Mouse (Mus musculus) neural tube, embryonic 14.5 days (tissue): ENCODE measurements at regions not wholly inside any gene's neighbourhood (a gene's known extent, or its start where the extent isn't known, plus 50 kb on each side); places are given as distances from the start of the nearest gene placed in this dataset.

Experiments
- ATAC-seq: fragments of 200-750 bp; cut with Nextera tagmentation; 2 replicates; pipeline ENCODE4 v1.8.0; 2017; ENCODE audit warnings: low read depth, mild to moderate bottlenecking, moderate TSS enrichment, moderate library complexity
- H3K27ac ChIP-seq: fragments of 300-500 bp; sonication (generic); 2 replicates; pipeline ENCODE4 v1.5.1; 2014; ENCODE audit warnings: low read depth, mild to moderate bottlenecking, control low read depth, low read length, moderate library complexity, mixed read lengths
- H3K27me3 ChIP-seq: fragments of 300-500 bp; sonication (generic); 2 replicates; pipeline ENCODE4 v1.6.1; 2014; ENCODE audit warnings: low read length; ENCODE audit not compliant: control insufficient read depth, insufficient read depth
- H3K36me3 ChIP-seq: fragments of 300-500 bp; sonication (generic); 2 replicates; pipeline ENCODE4 v1.6.1; 2014; ENCODE audit warnings: low read length, mixed read lengths; ENCODE audit not compliant: control insufficient read depth, insufficient read depth
- H3K4me1 ChIP-seq: fragments of 300-500 bp; sonication (generic); 2 replicates; pipeline ENCODE4 v1.6.1; 2014; ENCODE audit warnings: low read length; ENCODE audit not compliant: control insufficient read depth, insufficient read depth
- H3K4me2 ChIP-seq: fragments of 300-500 bp; sonication (generic); 2 replicates; pipeline ENCODE4 v1.6.1; 2014; ENCODE audit warnings: mild to moderate bottlenecking, low read depth, low read length, control low read depth
- H3K4me3 ChIP-seq: fragments of 300-500 bp; sonication (generic); 2 replicates; pipeline ENCODE4 v1.5.1; 2014; ENCODE audit warnings: low read depth, low read length, control low read depth, mixed read lengths
- H3K9ac ChIP-seq: fragments of 300-500 bp; sonication (generic); replicated peaks from 2 replicates; pipeline ENCODE4 v1.6.1; 2014; ENCODE audit warnings: low read depth, mild to moderate bottlenecking, control low read depth, low read length, mixed read lengths
- H3K9me3 ChIP-seq: fragments of 300-500 bp; sonication (generic); 2 replicates; pipeline ENCODE4 v1.6.1; 2016; ENCODE audit warnings: low read length; ENCODE audit not compliant: control insufficient read depth
- WGBS: fragments of 180-500 bp; shearing (Covaris S2); extraction: QIAGEN DNeasy Blood & Tissue Kit; methylation state at CpG from one replicate; pipeline ENCODE4 v1.1.7; 2014; 5-methylcytosine and 5-hydroxymethylcytosine counted together

DNA sequence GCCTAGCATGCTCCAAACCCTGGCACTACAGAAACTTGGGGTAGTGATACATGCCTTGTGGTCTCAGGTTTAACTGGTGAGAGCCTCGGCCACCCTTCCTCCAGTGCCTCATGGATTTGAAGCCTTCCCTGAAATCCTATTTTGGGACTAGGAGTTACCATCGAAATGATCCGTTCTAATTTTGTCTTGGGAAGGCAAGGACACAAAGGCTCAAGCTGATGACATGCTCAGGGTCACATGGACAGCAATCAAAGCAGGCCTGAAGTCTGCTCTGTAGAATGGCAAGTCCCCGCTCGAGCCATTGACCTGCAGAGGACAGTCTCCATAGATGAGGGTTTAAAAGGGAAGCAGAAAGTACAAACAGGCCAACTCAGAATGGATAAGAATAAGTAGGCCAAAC, 147.8 kb upstream of the Rpl34 start:
- Histone ChIP-seq H3K9ac (no peak overlapping the region), H3K4me2 (no peak overlapping the region), H3K4me1 (no peaks in the 10 kb centered on the region), H3K36me3 (no peaks in the 10 kb centered on the region), H3K4me3 (no peak overlapping the region), H3K27me3 (no peaks in the 10 kb centered on the region), H3K27ac (no peak overlapping the region), H3K9me3 (no peaks in the 10 kb centered on the region)
- no peak for ATAC-seq
- WGBS: 91% methylated on average over 5 of the region's 5 CpGs

DNA sequence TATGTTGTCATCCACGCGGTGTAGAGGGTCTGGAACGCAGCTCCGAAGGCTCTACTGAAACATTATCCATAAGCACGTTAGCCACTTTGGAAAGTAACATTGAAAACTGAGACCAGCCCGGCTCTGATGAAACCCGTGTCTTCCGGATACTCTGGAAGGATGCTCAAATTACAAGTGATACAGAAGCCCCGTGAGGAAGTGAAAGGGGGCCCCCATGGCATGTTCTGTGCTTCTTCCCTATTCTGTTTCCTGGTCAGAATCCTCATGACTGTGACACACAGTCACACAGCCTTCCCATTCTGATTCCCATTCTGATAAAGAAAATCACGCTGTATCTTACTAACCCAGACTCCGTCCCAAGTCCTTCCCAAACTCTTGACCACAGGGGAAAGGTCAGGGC, 143.5 kb upstream of the Rpl34 start:
- Histone ChIP-seq H3K27me3 (no peaks in the 10 kb centered on the region), H3K9ac (no peak overlapping the region), H3K4me1 (no peaks in the 10 kb centered on the region), H3K27ac (no peak overlapping the region), H3K4me2 (no peak overlapping the region), H3K4me3 (no peak overlapping the region), H3K36me3 (no peaks in the 10 kb centered on the region), H3K9me3 (no peaks in the 10 kb centered on the region)
- no peak for ATAC-seq
- 86% methylated on average over 11 of the region's 11 CpGs for WGBS

DNA sequence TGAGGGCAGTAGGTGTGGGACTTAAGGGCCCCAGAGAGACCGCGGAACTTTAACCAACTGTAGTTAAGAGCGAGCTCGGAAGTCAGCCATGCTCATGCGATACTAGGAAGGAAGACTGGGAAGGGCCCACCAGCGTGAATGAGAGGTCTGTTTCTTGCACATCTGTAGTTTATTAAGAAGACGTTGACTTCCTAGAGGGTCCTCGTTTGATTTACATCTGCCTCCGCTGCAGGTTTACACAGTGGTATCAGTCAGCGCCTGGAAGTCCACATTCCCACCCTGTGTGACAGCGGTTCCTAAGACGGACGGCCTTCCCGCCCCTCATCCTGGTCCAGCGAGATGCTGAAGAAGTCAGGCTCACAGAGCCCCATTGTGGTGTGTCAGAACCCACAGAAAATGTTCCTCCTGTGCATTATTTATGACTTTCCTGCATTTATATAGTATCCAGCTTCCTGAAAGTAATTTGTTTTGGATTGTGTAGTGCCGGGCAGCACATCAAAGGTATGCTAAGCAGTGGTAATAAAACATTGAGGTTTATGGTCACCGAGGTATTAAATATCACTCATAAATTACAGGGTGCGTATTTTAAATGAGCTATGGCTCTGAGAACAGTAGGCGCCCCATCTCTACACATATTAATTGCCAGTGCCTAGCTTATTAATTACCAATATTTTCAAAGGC, 136.9 kb upstream of the Rpl34 start:
- ATAC-seq: peak; percentile 87
- H3K36me3 ChIP-seq: no peaks in the 10 kb centered on the region
- WGBS: 43% methylated on average over 19 of the region's 19 CpGs

DNA sequence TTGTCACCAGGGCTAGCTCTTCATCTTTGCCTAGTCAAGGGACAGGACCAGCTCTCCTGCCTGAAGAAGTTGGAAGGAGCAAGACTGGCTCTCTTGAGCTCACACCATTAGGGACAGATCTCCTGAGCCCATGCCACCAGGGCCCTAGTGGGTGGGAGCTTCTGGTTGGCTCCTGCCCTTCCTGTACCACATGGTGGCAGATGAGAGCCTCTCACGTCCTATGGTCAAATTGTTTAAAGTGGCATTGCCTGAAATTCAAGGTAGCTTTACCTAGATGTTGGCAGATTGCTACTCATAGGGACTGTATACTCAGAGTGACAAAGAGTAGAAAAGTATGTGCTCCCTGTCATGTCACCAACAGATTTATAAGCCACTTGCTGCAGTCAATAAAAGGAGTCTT, 134.6 kb upstream of the Rpl34 start:
- Histone ChIP-seq H3K36me3 (no peaks in the 10 kb centered on the region), H3K9me3 (no peaks in the 10 kb centered on the region), H3K4me2 (no peak overlapping the region), H3K4me3 (no peak overlapping the region), H3K4me1 (0 out of 2 replicates have a peak, but pooled peaks cover 3% of the 10 kb centered on the region), H3K9ac (no peak overlapping the region), H3K27me3 (no peaks in the 10 kb centered on the region), H3K27ac (no peak overlapping the region)
- ATAC-seq: no peak
- 91% methylated on average over 1 of the region's 1 CpGs for WGBS

More for the DNA sequence above, 136.9 kb upstream of the Rpl34 start:
- H3K4me2 ChIP-seq: no peak overlapping the region
- no peak overlapping the region for H3K27ac ChIP-seq
- H3K4me1 ChIP-seq: 0 out of 2 replicates have a peak, but pooled peaks cover 3% of the 10 kb centered on the region
- no peak overlapping the region for H3K9ac ChIP-seq
- no peaks in the 10 kb centered on the region for H3K27me3 ChIP-seq
- H3K9me3 ChIP-seq: no peaks in the 10 kb centered on the region
- no peak overlapping the region for H3K4me3 ChIP-seq

DNA sequence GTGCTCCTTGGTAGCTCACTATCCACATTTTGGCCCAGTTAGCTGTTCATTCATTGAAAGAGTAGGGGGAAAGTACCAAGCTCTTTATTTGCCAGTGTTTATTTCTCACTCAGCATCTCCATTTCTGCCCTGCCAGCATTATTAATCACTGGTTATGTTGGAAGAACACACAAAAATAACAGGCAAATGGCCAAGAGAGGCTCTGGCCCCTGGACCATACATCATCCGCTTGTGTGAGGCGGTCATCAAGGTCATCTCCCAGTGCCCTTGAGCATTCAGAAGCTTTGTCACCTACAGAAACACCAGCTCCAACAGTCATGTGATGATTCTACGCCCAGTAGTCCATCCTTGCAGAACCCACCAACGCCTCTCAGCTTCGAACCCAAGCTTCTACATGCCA, 133.2 kb upstream of the Rpl34 start:
- Histone ChIP-seq H3K9me3 (no peaks in the 10 kb centered on the region), H3K27ac (no peak overlapping the region), H3K9ac (no peak overlapping the region), H3K4me2 (no peak overlapping the region), H3K4me3 (no peak overlapping the region), H3K4me1 (0 out of 2 replicates have a peak, but pooled peaks cover 3% of the 10 kb centered on the region), H3K27me3 (no peaks in the 10 kb centered on the region), H3K36me3 (no peaks in the 10 kb centered on the region)
- 93% methylated on average over 5 of the region's 5 CpGs for WGBS
- ATAC-seq: no peak

DNA sequence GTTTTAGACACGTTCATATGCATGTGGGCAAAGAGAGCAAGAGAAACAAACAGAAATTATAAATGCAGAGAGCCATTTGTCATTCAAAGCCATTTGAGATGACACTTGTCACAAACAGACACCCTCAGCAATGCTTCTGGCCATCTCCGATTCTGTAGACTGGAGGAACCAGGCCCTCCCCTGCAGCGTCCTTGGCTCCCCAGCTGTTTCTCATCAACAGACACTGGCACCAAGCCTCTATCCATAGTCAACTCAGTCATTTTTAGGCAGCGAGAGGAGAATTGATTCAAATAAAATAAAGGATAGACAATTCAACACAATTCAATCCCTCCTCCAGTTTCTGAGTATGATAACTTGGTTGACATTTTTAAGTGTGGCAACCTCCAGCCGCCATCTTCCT, 130.1 kb upstream of the Rpl34 start:
- H3K4me1 ChIP-seq: no peaks in the 10 kb centered on the region
- no peak overlapping the region for H3K27ac ChIP-seq
- H3K9ac ChIP-seq: no peak overlapping the region
- no peaks in the 10 kb centered on the region for H3K27me3 ChIP-seq
- H3K9me3 ChIP-seq: no peaks in the 10 kb centered on the region
- no peak for ATAC-seq
- no peak overlapping the region for H3K4me3 ChIP-seq
- no peaks in the 10 kb centered on the region for H3K36me3 ChIP-seq
- WGBS: 90% methylated on average over 5 of the region's 5 CpGs
- no peak overlapping the region for H3K4me2 ChIP-seq

DNA sequence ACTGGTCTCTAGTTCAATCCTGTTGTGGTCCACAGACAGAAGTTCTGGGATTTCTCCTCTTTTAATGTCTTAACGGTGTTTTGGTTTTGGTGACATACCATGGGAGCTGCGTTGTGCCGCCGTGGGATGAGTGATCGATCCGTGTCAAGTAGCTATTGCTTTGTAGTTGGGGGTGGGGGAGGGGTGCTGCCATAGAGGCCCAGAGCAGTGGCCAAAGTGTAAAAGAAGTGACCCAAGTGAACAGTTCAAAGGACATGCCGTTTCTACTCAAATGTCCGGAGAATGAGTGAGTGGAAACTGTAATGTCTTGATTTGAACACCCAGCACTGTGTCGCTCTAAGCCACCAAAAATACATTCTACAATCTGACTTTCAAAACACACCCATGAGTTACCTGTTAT, 123.7 kb upstream of the Rpl34 start:
- Histone ChIP-seq H3K9ac (no peak overlapping the region), H3K4me1 (no peaks in the 10 kb centered on the region), H3K27me3 (no peaks in the 10 kb centered on the region), H3K4me2 (no peak overlapping the region), H3K4me3 (no peak overlapping the region), H3K36me3 (no peaks in the 10 kb centered on the region), H3K9me3 (no peaks in the 10 kb centered on the region), H3K27ac (no peak overlapping the region)
- WGBS: 93% methylated on average over 9 of the region's 9 CpGs
- ATAC-seq: no peak

DNA sequence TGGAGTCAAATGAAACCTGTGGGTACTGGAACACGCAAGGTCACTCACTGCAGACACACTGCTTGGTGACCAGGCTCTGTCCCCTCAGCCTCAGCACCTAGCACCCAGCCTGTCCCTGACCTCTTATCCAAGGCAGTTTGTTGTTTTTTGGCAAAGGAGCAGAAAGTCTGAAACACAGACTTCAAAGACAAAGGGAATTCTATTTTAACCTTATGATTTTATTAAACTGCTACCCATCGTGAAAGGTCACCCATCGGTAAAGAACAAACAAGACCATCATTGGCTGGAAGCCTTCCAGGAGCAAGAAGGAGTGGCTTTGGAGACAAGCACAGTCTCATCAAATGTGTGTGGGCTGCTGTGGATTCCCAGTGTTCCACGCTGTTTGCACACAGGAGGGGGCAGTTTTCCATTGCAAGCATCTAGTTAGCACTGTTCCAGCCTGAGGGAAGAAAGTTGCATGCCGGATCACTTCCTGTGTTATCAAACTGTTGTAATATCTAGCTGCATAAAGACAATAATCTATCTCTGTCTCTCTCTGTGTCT, 120.6 kb upstream of the Rpl34 start:
- Histone ChIP-seq H3K36me3 (no peaks in the 10 kb centered on the region), H3K9me3 (no peaks in the 10 kb centered on the region), H3K4me3 (no peak overlapping the region), H3K4me1 (no peaks in the 10 kb centered on the region), H3K9ac (no peak overlapping the region), H3K27ac (no peak overlapping the region), H3K27me3 (no peaks in the 10 kb centered on the region), H3K4me2 (no peak overlapping the region)
- 67% methylated on average over 5 of the region's 5 CpGs for WGBS
- ATAC-seq: no peak

DNA sequence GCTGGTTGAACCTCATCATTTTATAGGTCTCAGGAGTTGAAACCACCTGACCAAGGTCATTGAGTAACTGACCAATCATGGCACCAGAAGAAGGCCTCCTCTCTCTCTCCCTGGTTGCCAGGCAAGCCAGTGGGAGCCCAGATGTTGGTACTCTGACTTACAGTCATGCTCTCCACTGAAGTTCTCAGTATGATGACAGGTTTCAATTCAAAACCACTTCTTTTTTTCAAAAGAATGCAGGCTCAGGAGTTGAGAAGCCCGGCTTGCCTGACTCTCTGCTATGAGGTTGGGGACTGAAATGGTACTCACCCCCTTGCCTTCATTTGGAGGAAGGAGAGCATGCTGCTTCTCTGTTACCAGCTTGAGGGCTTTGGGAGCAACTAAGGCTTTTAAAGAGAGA, 111.6 kb upstream of the Rpl34 start:
- Histone ChIP-seq H3K36me3 (no peaks in the 10 kb centered on the region), H3K27me3 (no peaks in the 10 kb centered on the region), H3K9me3 (no peaks in the 10 kb centered on the region), H3K9ac (no peak overlapping the region), H3K27ac (no peak overlapping the region), H3K4me3 (no peak overlapping the region), H3K4me2 (no peak overlapping the region), H3K4me1 (no peaks in the 10 kb centered on the region)
- 76% methylated on average over 1 of the region's 1 CpGs for WGBS
- no peak for ATAC-seq
